Mouse (Mus musculus) liver, embryonic 15.5 days (tissue): ENCODE measurements around the gene Erbb3. TPM values are rescaled to one million over a fixed set of nuclear protein-coding genes. Genes with fewer than 3 reads are reported as not detected.
A peak's percentile ranks its signal among the peaks of the same experiment; 100 is the strongest.

ENCODE experiments used
- ATAC-seq: fragments of 200-750 bp; cut with Nextera tagmentation; 2 replicates; pipeline ENCODE4 v1.8.0; 2017; ENCODE audit warnings: moderate number of reproducible peaks, mild to moderate bottlenecking, moderate library complexity; ENCODE audit not compliant: insufficient read depth
- H3K27ac ChIP-seq: fragments of 300-500 bp; sonication (generic); replicated peaks from 2 replicates; pipeline ENCODE4 v1.5.1; 2015; ENCODE audit warnings: mild to moderate bottlenecking, inconsistent platforms
- H3K27me3 ChIP-seq: fragments of 300-500 bp; sonication (generic); 2 replicates; pipeline ENCODE4 v1.6.1; 2015; ENCODE audit warnings: mild to moderate bottlenecking, inconsistent platforms
- H3K36me3 ChIP-seq: fragments of 300-500 bp; sonication (generic); replicated peaks from 2 replicates; pipeline ENCODE4 v1.6.1; 2015; ENCODE audit warnings: moderate library complexity, mild to moderate bottlenecking, inconsistent platforms
- H3K4me1 ChIP-seq: fragments of 300-500 bp; sonication (generic); replicated peaks from 2 replicates; pipeline ENCODE4 v1.6.1; 2015; ENCODE audit warnings: inconsistent platforms
- H3K4me2 ChIP-seq: fragments of 300-500 bp; sonication (generic); 2 replicates; pipeline ENCODE4 v1.6.1; 2015; ENCODE audit warnings: moderate library complexity, mild to moderate bottlenecking, inconsistent platforms
- H3K4me3 ChIP-seq: fragments of 300-500 bp; sonication (generic); replicated peaks from 2 replicates; pipeline ENCODE4 v1.5.1; 2015; ENCODE audit warnings: mild to moderate bottlenecking, inconsistent platforms
- H3K9ac ChIP-seq: fragments of 300-500 bp; sonication (generic); 2 replicates; pipeline ENCODE4 v1.6.1; 2015; ENCODE audit warnings: moderate library complexity, mild to moderate bottlenecking, inconsistent platforms
- H3K9me3 ChIP-seq: fragments of 300-500 bp; sonication (generic); replicated peaks from 2 replicates; pipeline ENCODE4 v1.6.1; 2016; ENCODE audit warnings: inconsistent platforms
- WGBS: fragments of 180-500 bp; shearing (Covaris S2); methylation state at CpG from one replicate; pipeline ENCODE4 v1.1.7; 2015; ENCODE audit warnings: mixed read lengths; ENCODE audit not compliant: insufficient replicate concordance; 5-methylcytosine and 5-hydroxymethylcytosine counted together
- polyA plus RNA-seq: library from polyadenylated mRNA; unstranded; fragments of >200 nt; fragmentation: Nextera tagmentation; extraction: Ambion mirVana; gene quantifications from 2 replicates; pipeline ENCODE4 v1.2.1, GENCODE M21; 2015

The Erbb3 gene
- polyA plus RNA-seq, 1 experiment from 2014 or later, result 3.1 TPM

DNA sequence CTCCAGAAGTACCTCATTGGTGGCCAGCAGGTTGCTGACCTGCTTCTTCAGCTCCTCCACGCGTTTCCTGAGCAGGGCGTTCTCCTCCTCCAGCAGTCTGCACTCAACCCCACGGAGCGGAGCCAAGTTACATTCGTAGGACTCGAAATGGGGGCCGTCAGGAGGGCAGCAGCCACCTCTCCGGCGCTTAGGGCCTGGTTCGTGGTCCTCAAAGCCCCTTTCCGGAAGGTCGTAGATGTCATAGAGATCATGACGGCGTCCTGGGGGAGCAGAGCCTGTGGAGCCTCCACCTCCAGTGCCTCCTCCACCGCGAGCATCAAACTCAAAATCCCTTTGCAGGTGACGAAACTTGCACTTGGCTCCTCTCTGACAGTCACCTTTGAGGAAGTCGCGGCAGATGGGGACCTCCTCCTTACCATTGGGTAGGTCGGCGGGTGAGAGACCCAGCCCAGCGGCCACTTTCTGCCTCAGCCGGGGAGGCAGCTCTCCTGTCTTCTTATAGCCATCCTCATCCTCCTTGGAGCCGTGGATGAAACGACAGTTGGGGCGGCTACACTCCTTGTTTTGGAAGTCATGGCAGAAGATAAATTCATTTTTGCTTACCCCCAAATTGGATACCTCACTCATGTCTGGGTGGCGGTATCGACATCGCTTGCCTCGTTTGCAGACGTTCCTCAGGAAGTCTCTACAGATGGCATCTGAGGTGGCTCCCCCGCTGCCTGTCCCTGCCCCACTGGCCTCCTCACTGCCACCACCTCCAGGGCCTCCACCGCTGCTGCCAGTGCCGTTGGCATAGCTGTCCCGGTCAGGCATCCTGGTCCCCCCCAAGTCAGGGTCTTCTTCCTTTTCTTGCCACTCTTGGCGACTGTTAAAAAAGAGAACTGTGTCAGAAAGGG lies 44.5 kb downstream of the Erbb3 start:
- Histone ChIP-seq H3K9me3 (no peaks in the 10 kb centered on the region), H3K27ac (no peak overlapping the region), H3K4me1 (peaks cover 19% of the 10 kb centered on the region), H3K36me3 (peaks cover 41% of the 10 kb centered on the region), H3K9ac (no peak overlapping the region), H3K27me3 (no peaks in the 10 kb centered on the region), H3K4me3 (no peak overlapping the region), H3K4me2 (no peak overlapping the region)
- ATAC-seq, result no peak
- 89% methylated on average over 37 of the region's 37 CpGs for whole genome bisulfite sequencing

DNA sequence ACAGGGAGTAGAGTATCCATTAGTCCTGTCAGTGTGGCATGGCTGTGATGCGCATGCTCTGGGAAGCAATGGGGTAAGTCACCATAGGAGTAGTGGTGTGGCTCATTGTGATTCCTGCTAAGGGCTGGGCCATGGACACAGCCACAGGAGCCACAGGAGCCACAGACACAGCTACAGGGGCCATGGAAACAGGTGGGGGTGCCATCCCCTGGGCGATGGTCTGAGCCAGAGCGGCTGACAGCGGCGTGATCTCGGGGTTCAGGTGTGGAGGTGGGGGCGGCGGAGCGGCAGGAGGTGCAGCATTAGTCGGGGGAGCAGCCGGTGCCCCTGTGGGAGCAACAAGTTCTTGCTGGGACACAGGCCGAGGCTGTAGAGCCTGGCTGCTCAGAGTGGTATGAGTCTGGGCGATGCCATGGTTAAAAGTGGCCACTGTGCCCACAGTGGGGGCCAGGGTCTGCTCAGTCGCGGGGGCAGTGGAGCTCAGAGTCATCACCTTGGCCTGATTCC lies 45.2 kb downstream of the Erbb3 start:
- no peak for ATAC-seq
- WGBS, result 89% methylated on average over 15 of the region's 15 CpGs
- Histone ChIP-seq H3K4me2 (no peak overlapping the region), H3K4me1 (peaks cover 14% of the 10 kb centered on the region), H3K4me3 (no peak overlapping the region), H3K27ac (no peak overlapping the region), H3K9me3 (no peaks in the 10 kb centered on the region), H3K9ac (no peak overlapping the region), H3K27me3 (no peaks in the 10 kb centered on the region), H3K36me3 (peaks cover 41% of the 10 kb centered on the region)

DNA sequence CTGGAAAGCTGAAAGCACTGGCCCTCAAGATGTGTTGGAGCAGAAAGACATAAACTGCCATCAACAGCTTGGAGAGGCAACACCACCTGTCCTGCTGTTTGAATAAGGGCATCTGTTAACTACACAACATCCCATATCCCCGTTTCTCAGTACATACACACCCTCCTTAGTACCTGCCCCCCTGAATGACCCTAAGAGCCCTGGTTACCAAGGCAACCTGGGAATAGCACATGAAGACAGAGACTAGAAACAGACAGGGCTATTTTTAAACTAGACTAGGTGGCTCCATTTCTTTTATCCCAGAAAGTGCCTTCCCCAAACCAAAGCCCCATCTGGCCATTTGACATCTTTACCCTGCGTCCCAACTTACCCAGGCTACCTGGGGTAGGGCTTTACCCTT lies 46.4 kb downstream of the Erbb3 start:
- peaks cover 41% of the 10 kb centered on the region for H3K36me3 ChIP-seq
- no peak overlapping the region for H3K9ac ChIP-seq
- H3K27me3 ChIP-seq, result no peaks in the 10 kb centered on the region
- no peak overlapping the region for H3K4me2 ChIP-seq
- WGBS, result 71% methylated on average over 2 of the region's 2 CpGs
- no peaks in the 10 kb centered on the region for H3K9me3 ChIP-seq
- no peak overlapping the region for H3K27ac ChIP-seq
- ATAC-seq, result no peak
- H3K4me1 ChIP-seq, result peaks cover 14% of the 10 kb centered on the region
- no peak overlapping the region for H3K4me3 ChIP-seq

DNA sequence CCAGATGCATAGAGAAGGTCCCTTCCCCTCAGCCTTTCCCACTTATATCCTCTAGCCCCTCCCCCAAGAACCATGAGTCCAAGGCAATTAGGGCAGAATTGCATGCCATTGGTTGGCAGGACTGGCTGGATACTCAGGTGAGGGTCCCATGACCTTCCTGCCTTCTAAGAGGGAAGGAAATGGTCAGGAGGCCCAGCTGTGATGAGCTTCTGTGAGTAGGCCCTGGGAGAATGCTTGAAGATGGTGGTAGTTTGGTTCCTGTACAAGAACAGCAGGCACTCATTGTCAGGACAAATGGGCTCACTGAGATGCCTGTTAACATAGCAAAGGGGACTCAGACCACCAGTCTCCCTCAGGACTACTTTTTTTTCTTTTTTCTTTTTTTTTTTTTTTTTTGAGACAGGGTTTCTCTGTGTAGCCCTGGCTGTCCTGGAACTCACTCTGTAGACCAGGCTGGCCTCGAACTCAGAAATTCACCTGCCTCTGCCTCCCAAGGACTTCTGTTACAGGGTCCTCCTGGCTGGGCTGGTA lies 51.0 kb downstream of the Erbb3 start:
- Histone ChIP-seq H3K4me1 (peaks cover 18% of the 10 kb centered on the region), H3K9ac (no peak overlapping the region), H3K27ac (no peak overlapping the region), H3K4me3 (no peak overlapping the region), H3K9me3 (no peaks in the 10 kb centered on the region), H3K27me3 (no peaks in the 10 kb centered on the region), H3K4me2 (no peak overlapping the region), H3K36me3 (peaks cover 15% of the 10 kb centered on the region)
- ATAC-seq, result no peak
- 76% methylated on average over 1 of the region's 1 CpGs for WGBS

DNA sequence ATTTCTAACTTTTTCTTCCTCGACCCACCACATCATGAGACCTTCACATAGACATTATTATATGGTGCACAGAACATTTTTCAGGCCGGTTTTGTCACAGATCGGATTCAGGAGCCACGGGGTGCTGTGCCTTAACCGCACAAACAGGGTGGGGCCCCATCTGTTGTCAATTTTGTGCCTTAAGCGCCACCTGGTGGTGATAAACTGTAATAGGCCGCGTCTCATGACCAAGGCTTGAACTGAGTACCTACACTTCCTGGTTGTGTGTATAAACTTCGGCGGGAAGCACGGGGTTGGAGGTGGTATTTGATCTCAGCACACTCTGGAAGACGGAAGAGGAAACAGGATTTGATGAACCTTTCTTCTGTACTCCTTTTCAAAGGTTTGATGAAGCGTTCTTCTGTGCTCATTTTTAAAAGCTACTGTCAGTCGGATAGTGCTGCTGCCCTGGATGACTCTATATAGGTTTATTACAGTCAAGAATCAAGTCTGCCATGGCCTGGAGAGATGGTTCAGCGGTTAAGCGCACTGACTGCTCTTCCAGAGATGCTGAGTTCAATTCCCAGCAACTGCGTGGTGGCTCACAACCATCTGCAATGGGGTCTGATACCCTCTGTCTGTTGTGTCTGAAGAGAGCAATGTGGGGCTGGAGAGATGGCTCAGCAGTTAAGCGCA lies 53.0 kb downstream of the Erbb3 start:
- ATAC-seq, result peak; percentile 96
- Histone ChIP-seq H3K27me3 (no peaks in the 10 kb centered on the region), H3K4me3 (peak overlapping the region; percentile 32), H3K4me1 (peaks cover 18% of the 10 kb centered on the region), H3K4me2 (peak overlapping the region; percentile 66), H3K9me3 (no peaks in the 10 kb centered on the region), H3K9ac (peak overlapping the region; percentile 23; the same call in 1 of the 2 replicates), H3K27ac (peak overlapping the region; percentile 76), H3K36me3 (no peaks in the 10 kb centered on the region)
- WGBS, result 13% methylated on average over 18 of the region's 18 CpGs

DNA sequence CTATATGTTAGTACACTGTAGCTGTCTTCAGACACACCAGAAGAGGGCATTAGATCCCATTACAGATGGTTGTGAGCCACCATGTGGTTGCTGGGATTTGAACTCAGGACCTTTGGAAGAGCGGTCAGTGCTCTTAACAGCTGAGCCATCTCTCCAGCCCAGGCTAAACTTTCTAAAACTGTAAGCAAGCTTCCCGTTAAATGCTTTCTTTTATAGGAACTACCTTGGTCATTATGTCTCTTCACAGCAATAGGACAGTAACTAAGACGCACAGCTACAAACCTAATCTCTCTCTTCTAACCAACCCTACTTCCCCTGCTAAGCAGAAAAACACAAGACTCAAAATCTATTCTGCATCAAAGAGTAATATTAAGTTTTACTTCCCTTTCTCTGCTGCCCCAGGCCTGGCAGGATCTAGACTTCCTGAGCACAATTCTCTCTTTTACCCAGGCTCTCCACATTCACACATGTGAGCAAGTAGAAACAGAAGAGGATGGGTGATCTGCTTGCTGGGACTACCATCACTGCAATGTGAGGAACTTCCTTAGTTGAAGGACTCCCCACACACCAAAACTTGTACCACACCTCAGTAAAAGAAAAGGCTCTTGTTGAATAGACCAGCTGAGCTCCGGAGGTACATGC lies 53.7 kb downstream of the Erbb3 start:
- H3K4me2 ChIP-seq, result peak overlapping the region; percentile 66
- H3K27ac ChIP-seq, result peak overlapping the region; percentile 76
- peak; percentile 29; the same call in 1 of the 2 replicates for ATAC-seq
- H3K27me3 ChIP-seq, result no peaks in the 10 kb centered on the region
- H3K9ac ChIP-seq, result 0 out of 2 replicates have a peak overlapping the region, but pooled peaks have one; percentile 1
- H3K4me3 ChIP-seq, result peak overlapping the region; percentile 32
- peaks cover 18% of the 10 kb centered on the region for H3K4me1 ChIP-seq
- WGBS, result 54% methylated on average over 4 of the region's 4 CpGs
- H3K36me3 ChIP-seq, result no peaks in the 10 kb centered on the region
- H3K9me3 ChIP-seq, result no peaks in the 10 kb centered on the region

DNA sequence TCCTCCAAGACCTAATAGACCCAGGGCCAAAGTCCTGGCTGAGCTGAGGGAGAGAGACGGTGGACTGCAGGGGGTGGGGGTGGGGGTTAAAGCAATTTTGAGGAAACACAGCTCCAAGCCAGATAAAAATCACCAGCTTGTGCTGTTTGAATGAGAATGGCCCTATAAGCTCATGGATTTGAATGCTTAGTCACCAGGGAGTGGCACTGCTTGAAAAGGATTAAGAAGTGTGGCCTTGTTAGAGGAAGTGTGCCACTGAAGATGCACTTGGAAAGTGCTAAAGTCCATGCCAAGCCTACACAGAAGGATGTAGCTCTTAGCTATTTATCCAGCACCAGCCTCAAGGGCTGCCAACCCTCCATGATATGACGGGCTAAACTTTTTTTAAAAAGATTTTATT lies 54.2 kb downstream of the Erbb3 start:
- Histone ChIP-seq H3K4me1 (peaks cover 18% of the 10 kb centered on the region), H3K4me3 (no peak overlapping the region), H3K4me2 (no peak overlapping the region), H3K36me3 (no peaks in the 10 kb centered on the region), H3K9me3 (no peaks in the 10 kb centered on the region), H3K27ac (no peak overlapping the region), H3K9ac (no peak overlapping the region), H3K27me3 (no peaks in the 10 kb centered on the region)
- no peak for ATAC-seq
- WGBS, result 63% methylated on average over 2 of the region's 2 CpGs

DNA sequence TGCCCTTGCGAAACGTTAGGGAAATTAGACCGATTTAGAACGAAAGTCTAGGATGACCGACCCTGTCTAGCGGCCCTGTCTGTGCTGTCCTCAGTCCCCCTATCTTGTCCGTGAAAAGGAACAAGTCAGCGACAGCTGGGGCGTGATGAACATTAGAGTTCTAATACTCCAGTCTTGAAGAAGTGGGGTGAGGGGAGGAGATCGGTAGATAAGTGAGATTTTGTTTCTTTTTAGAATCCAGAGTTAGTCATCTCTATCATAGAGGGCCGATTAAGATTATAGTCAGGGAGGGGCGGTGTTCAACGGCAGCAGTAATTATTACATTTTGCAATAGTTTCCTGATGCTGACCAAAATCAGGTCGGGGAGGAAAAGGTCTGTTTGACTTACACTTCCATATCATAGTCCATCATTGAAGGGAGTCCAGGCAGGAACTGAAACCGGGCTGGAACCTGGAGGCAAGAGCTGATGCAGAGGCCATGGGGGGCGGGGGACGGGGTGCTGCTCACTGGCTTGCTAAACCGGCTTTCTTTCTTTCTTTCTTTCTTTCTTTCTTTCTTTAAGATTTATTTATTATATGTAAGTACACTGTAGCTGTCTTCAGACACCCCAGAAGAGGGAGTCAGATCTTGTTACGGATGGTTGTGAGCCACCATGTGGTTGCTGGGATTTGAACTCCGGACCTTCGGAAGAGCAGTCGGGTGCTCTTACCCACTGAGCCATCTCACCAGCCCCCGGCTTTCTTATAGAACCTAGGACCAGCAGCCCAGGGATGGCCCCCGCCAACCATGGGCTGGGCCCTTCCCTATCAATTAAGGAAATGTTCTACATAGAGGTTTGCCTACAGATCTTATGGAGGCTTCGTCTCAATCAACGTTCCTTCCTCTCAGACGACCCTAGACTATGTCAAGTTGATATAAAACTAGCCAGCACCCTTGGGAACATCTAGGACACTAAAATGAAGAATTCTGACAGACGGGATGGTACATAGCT lies 62.8 kb downstream of the Erbb3 start:
- Histone ChIP-seq H3K4me2 (peak overlapping the region; percentile 99), H3K9me3 (no peaks in the 10 kb centered on the region), H3K4me1 (peaks cover 35% of the 10 kb centered on the region), H3K4me3 (peak overlapping the region; percentile 78), H3K27me3 (no peaks in the 10 kb centered on the region), H3K27ac (peak overlapping the region; percentile 92), H3K9ac (peak overlapping the region; percentile 65), H3K36me3 (peaks cover 8% of the 10 kb centered on the region; the same call in 1 of the 2 replicates)
- 24% methylated on average over 28 of the region's 28 CpGs for WGBS
- ATAC-seq, result peak; percentile 30

DNA sequence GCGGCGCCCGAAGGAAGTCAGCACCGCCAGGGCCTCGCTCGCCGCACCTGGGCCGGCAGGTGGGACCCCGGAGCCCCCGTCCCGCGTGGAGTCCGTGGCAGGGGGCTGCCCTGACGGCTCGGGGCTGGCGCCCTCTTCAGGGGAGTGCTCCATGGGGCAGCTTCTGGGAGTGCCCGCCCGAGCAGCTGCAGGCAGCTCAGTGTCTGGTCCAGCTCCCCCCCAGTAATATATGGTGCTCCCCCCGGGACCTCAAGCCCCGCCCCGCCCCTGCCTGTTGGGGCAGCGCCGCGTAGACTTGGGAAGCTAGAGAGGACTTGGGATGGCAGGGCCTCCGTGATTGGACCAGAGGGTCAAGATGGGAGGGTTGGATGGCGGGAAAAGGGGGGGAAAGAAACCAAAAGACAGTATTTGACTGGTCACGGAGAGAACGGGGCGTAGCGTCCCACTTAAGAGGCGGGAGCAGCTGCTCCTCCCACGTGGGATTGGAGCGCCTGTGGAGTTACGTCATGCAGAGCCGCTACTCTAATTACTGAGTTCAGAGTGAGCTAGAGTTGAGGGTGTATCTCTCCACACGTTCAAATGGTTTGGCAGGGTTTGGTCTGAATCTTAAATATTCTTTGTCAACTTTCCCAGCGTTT lies 63.7 kb downstream of the Erbb3 start, which contains the start of gene Esyt1:
Esyt1 (minus strand) TSS at position 201 of the 638 bp plus-strand sequence.
- Histone ChIP-seq H3K27me3 (no peaks in the 10 kb centered on the region), H3K4me1 (peaks cover 35% of the 10 kb centered on the region), H3K27ac (peak within 1 kb of the TSS; percentile 92), H3K36me3 (peaks cover 16% of the 10 kb centered on the region), H3K9ac (peak within 1 kb of the TSS; percentile 89), H3K4me2 (peak within 1 kb of the TSS; percentile 99), H3K9me3 (no peaks in the 10 kb centered on the region), H3K4me3 (peak within 1 kb of the TSS; percentile 78)
- under 1% methylated on average over 37 of the region's 37 CpGs for WGBS
- peak; percentile 96 for ATAC-seq
